Mouse (Mus musculus) myocyte (in vitro differentiated cells): ENCODE results near the gene 1700069L16Rik. TPM values are rescaled to one million over a fixed set of nuclear protein-coding genes. Genes with fewer than 3 reads are reported as not detected.

Source experiments
- H3K27me3 ChIP-seq: one replicate; pipeline ENCODE4 v1.6.1; 2011; ENCODE audit not compliant: control insufficient read depth, insufficient read depth, insufficient read length
- H3K36me3 ChIP-seq: one replicate; pipeline ENCODE4 v1.6.1; 2011; ENCODE audit not compliant: control insufficient read depth, insufficient read depth
- H3K4me2 ChIP-seq: one replicate; pipeline ENCODE4 v1.6.1; 2011; ENCODE audit warnings: low read depth, control low read depth
- H3K4me3 ChIP-seq: one replicate; pipeline ENCODE4 v1.5.1; 2011; ENCODE audit warnings: mild to moderate bottlenecking, control low read depth, moderate library complexity
- H3K79me2 ChIP-seq: one replicate; pipeline ENCODE4 v1.6.1; 2011; ENCODE audit not compliant: control insufficient read depth, insufficient read depth
- H3ac ChIP-seq: one replicate; pipeline ENCODE4 v1.6.1; 2011; ENCODE audit not compliant: control insufficient read depth, insufficient read length
- CEBPB ChIP-seq: IDR thresholded peaks from 2 replicates; pipeline ENCODE4 v1.6.1; 2011; ENCODE audit warnings: mild to moderate bottlenecking, moderate library complexity; ENCODE audit not compliant: poor library complexity, insufficient read depth, severe bottlenecking
- E2F4 ChIP-seq: IDR thresholded peaks from one replicate; pipeline ENCODE4 v1.6.1; 2011; ENCODE audit warnings: mild to moderate bottlenecking, control low read depth, moderate library complexity; ENCODE audit not compliant: insufficient read depth
- MAX ChIP-seq: IDR thresholded peaks from one replicate; pipeline ENCODE4 v1.6.1; 2011; ENCODE audit warnings: low read depth, mild to moderate bottlenecking, control low read depth
- MYOD1 ChIP-seq, 3 experiments: IDR thresholded peaks; one replicate each; pipeline ENCODE4 v1.6.1; 2011; ENCODE audit warnings: control low read depth in 2 of 3, low read depth in 2 of 3, mild to moderate bottlenecking in 2 of 3, moderate library complexity in 1 of 3; ENCODE audit not compliant: insufficient read length in 2 of 3, control insufficient read depth in 1 of 3
- MYOG ChIP-seq, 3 experiments: IDR thresholded peaks; one replicate each; pipeline ENCODE4 v1.6.1; 2011; ENCODE audit warnings: control low read depth in 2 of 3, low read depth in 2 of 3, mild to moderate bottlenecking in 2 of 3; ENCODE audit not compliant: insufficient read length in 2 of 3, control insufficient read depth in 1 of 3, insufficient read depth in 1 of 3
- POLR2A ChIP-seq: IDR thresholded peaks from one replicate; pipeline ENCODE4 v1.6.1; 2011; ENCODE audit warnings: low read depth, mild to moderate bottlenecking, control low read depth, moderate library complexity; ENCODE audit not compliant: insufficient read length
- POLR2AphosphoS2 ChIP-seq: IDR thresholded peaks from one replicate; pipeline ENCODE4 v1.6.1; 2011; ENCODE audit warnings: low read depth, control low read depth; ENCODE audit not compliant: insufficient read length
- REST ChIP-seq: IDR thresholded peaks from one replicate; pipeline ENCODE4 v1.6.1; 2011; ENCODE audit warnings: mild to moderate bottlenecking, control low read depth, moderate library complexity; ENCODE audit not compliant: insufficient read depth, insufficient read length
- SRF ChIP-seq: IDR thresholded peaks from one replicate; pipeline ENCODE4 v1.6.1; 2011; ENCODE audit warnings: low read depth; ENCODE audit not compliant: control insufficient read depth, insufficient read length
- TCF12 ChIP-seq: IDR thresholded peaks from one replicate; pipeline ENCODE4 v1.6.1; 2011; ENCODE audit warnings: mild to moderate bottlenecking, control low read depth; ENCODE audit not compliant: poor library complexity, insufficient read depth, severe bottlenecking
- TCF3 ChIP-seq: IDR thresholded peaks from one replicate; pipeline ENCODE4 v1.6.1; 2011; ENCODE audit warnings: low read depth, control low read depth; ENCODE audit not compliant: insufficient read length
- USF1 ChIP-seq: IDR thresholded peaks from one replicate; pipeline ENCODE4 v1.6.1; 2011; ENCODE audit warnings: low read depth, mild to moderate bottlenecking, control low read depth, moderate library complexity
- polyA plus RNA-seq: library from polyadenylated mRNA; unstranded; fragments of >200 nt; fragmentation: generic; extraction: Trizol; gene quantifications from one replicate; pipeline ENCODE4 v1.2.1, GENCODE M21; 2012; ENCODE audit warnings: missing spikeins

Gene 1700069L16Rik
- polyA plus RNA-seq, 1 experiment = not detected

DNA sequence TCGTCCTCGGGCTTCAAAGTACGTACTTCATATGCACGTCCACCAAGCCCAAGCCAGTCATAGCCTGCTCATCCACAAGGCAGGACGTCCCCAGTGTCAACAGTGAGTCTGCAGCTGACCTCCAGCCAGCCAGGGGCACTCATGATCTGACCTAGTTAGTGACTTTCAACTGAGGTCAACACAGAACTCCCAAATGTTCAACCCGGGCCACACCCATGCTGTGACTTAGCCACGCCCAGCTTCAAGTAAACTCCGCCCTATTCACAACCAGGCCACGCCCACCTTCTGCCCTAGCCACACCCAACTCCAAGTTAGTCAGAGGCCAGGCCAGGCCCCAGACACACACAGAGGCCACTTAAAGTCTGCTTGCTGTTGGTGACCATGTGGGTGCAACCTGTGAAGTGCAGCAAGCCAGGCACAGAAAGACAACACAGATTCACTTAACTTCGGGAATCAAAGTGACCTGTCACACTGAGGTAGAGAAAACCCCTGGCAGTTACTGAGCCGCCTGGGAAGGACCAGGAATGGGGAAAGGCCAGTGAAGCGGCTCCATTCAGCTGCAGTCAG, 59.9 kb downstream of the 1700069L16Rik start:
- Histone ChIP-seq H3K4me3 (no peak overlapping the region), H3ac (no peak overlapping the region), H3K4me2 (peak overlapping the region; percentile 36), H3K27me3 (no peaks in the 10 kb centered on the region), H3K36me3 (no peaks in the 10 kb centered on the region), H3K79me2 (no peaks in the 10 kb centered on the region)
- TF ChIP-seq SRF (no peak), MYOD1 (IDR thresholded peaks at IDR 0.05; ENCODE audit: control insufficient read depth in 1 of 3, insufficient read length in 2 of 3, low read depth in 2 of 3) (no peak), TCF12 (no peak), MYOG (IDR thresholded peaks at IDR 0.05; ENCODE audit: control insufficient read depth in 1 of 3, insufficient read depth in 1 of 3, insufficient read length in 2 of 3, low read depth in 2 of 3) (no peak), USF1 (no peak), E2F4 (no peak), POLR2AphosphoS2 (no peak), MAX (no peak), POLR2A (no peak), TCF3 (no peak), CEBPB (no peak), REST (no peak)

DNA sequence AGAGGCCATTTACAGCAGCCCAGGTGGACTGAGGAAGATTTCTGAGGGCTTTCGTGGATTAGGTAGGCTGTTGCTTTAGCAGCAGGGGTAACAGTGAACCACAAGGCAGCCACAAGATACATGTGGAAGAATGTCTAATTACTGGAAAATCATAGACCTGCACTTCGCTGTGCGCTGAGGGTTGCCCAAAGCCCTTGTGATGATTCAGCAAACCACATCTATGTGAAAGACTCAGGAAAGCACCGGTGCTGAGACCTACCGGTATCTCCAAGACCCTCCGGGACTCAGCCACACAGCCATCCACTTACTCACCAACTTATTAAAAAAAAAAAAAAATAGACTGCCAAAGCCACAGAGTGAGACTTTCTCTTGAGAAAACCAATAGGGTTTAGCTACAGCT, 60.4 kb downstream of the 1700069L16Rik start:
- H3K4me3 ChIP-seq = no peak overlapping the region
- no peaks in the 10 kb centered on the region for H3K79me2 ChIP-seq
- no peaks in the 10 kb centered on the region for H3K27me3 ChIP-seq
- TF ChIP-seq CEBPB (no peak), MAX (no peak), TCF3 (no peak), REST (no peak), E2F4 (no peak), SRF (no peak), MYOD1 (IDR thresholded peaks at IDR 0.05; ENCODE audit: control insufficient read depth in 1 of 3, insufficient read length in 2 of 3, low read depth in 2 of 3) (no peak), TCF12 (no peak), MYOG (IDR thresholded peaks at IDR 0.05; ENCODE audit: control insufficient read depth in 1 of 3, insufficient read depth in 1 of 3, insufficient read length in 2 of 3, low read depth in 2 of 3) (no peak), USF1 (no peak), POLR2AphosphoS2 (no peak), POLR2A (no peak)
- peak overlapping the region; percentile 34 for H3K4me2 ChIP-seq
- no peak overlapping the region for H3ac ChIP-seq
- no peaks in the 10 kb centered on the region for H3K36me3 ChIP-seq

DNA sequence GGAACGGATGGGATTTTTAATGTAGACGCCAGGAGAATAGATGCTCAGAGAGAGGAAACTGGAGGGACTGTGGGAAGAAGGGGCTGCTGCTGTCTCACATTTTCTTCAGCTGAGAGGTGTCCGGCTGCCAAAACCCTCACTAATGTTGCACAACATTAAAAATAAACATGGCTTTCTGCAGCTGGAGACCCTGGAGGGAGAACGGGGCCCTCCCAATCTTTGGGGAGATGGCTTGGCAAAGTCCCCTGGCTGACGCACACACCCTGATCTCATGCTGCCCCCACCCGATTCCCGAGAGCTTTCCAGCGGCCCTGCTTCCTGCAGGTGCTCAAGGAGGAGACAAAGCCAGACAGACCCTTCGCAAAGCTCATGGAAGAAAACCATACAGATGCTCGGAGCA, 63.7 kb downstream of the 1700069L16Rik start:
- Histone ChIP-seq H3K79me2 (no peaks in the 10 kb centered on the region), H3ac (no peak overlapping the region), H3K36me3 (no peaks in the 10 kb centered on the region), H3K27me3 (no peaks in the 10 kb centered on the region), H3K4me2 (peak overlapping the region; percentile 15), H3K4me3 (no peak overlapping the region)
- TF ChIP-seq E2F4 = no peak
- peak; percentile 83 for TF ChIP-seq CEBPB

DNA sequence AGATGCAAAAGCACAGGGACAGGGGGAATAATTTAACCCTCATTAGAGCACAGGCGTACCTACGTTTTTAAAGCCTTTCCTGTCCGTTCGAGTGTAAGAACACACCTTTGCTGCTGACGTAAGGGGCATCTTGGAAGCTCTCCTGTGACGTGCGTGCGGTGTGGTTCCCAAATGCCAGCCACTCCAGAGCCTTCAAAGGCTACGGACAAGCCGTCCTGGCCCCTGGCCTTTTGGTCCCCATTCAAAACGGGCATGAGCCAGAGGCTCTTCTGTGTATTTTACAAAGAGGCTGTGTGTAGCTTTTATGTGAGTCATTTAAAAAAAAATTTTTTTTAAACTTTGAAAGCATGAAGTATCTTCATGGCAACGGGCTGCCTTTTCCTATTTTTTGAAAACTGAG, 69.8 kb downstream of the 1700069L16Rik start:
- Histone ChIP-seq H3K36me3 (no peaks in the 10 kb centered on the region), H3K4me3 (no peak overlapping the region), H3K27me3 (no peaks in the 10 kb centered on the region), H3K4me2 (no peak overlapping the region), H3K79me2 (no peaks in the 10 kb centered on the region), H3ac (no peak overlapping the region)
- no peak for TF ChIP-seq POLR2AphosphoS2
- no peak for TF ChIP-seq MAX
- TF ChIP-seq REST = no peak
- TF ChIP-seq E2F4 = no peak
- TF ChIP-seq MYOG (IDR thresholded peaks at IDR 0.05; ENCODE audit: control insufficient read depth in 1 of 3, insufficient read depth in 1 of 3, insufficient read length in 2 of 3, low read depth in 2 of 3) = no peak
- TF ChIP-seq TCF3 = no peak

DNA sequence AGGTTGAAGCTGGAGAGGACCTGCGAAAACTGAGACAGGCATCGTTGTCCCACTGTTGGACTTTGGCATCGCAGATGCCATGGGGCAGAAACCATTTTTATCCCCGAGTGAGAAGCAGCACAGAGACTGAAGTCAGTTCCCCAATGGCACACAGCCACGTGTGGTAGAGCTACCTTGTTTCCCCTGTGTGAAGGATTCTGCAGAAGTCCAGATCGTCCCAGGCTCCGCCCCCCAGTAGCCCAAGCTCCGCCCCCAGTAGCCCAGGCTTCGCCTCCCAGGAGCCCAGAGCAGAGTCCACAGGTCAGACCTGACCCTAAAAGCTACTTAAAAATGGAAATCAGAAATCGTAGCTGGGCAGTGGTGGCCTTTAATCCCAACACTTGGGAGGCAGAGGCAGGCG, 70.4 kb downstream of the 1700069L16Rik start:
- Histone ChIP-seq H3K27me3 (no peaks in the 10 kb centered on the region), H3K4me2 (no peak overlapping the region), H3K79me2 (peaks cover 1% of the 10 kb centered on the region), H3K36me3 (no peaks in the 10 kb centered on the region), H3K4me3 (no peak overlapping the region), H3ac (no peak overlapping the region)
- no peak for TF ChIP-seq SRF
- TF ChIP-seq TCF3 = no peak
- no peak for TF ChIP-seq REST
- TF ChIP-seq POLR2A = no peak
- no peak for TF ChIP-seq POLR2AphosphoS2
- no peak for TF ChIP-seq TCF12
- TF ChIP-seq E2F4 = no peak
- TF ChIP-seq CEBPB = no peak
